Mouse (Mus musculus): Measurements from ENCODE around the gene Prok1.

The Prok1 gene

DNA sequence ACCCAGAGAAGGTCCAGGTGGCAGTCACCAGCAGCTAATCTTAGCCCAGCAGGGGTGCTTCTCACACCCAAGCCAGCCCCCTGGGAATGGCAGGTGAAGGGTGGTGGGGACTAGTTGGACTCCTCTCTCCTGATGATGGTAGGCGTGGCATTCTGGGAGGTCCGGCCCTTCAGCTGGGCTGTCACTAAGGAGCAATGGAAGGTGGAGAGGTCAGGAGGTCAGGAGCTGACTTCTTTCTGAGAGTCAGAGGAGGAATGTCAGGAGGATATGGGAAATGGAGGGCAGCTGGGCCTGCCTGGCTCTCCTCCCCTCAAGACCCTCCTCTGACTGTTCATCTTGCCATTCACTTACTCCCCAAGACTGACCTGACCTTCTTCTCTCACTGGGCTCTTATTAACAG, 1.5 kb downstream of the Prok1 start:
- DNase-seq (ENCODE audit: low spot score): no peak

DNA sequence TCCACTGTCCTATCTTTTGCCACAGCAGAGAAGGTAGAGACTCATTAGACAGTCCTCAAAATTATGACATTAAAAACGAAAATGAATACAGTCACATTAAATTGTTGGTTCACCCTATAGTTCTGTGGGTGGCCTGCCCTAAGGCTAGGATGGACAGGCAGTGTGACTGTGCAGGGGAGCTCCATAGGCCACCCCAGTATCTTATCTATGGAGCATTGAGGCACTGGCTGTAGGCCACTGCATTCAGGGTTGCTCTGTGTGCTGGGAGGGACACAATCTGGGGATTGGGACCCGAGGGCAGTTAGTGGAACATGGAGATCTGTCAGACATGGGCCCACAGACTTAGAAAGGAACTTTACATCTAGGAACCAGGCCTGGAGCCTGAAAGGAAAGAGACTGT, 5.6 kb downstream of the Prok1 start:
- DNase-seq (ENCODE audit: low spot score): no peak

DNA sequence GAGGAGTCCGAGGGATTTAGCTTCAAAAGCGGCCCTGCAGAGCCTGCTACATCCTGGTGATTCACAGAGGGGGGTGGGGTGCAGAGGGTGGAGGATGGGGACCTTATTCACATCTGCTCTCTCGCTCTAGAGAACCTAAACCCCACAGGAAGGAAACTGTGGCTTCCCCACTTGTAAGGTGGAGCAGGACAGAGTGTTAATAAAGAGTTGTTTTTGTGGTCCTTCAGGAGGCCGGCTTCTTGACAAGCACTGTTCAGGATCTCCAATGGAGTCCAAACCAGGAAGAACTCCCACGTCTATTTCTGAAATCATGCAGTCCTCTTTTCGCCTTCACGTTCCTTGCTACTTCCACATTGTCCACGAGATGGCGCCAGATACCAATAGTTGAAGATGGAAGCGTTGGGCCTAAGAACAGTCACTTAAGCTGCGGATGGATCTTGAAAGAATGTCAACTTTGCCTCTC, 6.1 kb downstream of the Prok1 start:
- DNase-seq (ENCODE audit: low spot score): peak; percentile 87

DNA sequence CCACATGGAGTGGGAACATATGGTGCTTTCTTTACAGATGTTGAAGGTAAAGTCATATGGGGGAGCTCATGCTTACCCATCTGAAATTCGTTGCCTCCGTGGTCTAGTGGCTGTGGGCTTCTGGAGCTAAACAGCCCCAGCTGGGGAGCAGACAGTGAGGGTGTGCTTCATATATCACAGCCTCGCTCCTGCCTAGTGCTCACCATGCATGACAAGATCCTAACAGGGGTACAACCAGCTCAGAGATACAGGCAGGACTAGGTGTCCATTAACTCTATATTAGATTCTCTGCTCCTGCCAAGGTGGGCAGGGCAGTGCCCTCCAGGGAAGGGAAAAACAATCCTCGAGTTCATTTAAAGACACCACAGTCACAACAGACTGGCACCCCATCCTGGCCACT, 8.3 kb downstream of the Prok1 start:
- DNase-seq (ENCODE audit: low spot score): no peak

DNA sequence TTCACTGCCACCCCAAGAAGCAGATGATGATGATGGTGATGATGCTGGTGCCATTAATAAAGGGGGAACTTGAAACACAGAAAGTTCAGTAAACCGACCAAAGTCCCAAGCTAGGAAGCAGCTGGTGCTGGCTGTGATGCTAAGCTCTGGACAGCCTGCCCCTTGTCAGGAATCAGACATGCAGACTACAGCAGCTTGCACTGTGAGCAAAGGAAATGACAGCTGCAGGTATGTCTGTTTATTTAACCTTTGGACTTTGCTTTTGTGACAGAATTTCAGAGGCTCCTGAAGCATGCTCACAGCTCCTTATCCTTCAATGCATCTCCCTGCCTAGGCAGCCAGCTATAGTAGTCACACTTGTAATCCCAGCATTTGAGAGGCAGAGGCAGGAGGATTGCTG, 9.0 kb downstream of the Prok1 start, which contains the start of gene A630076J17Rik:
Gene A630076J17Rik (plus strand): TSS at position 88 of the 400 bp plus-strand sequence.
- DNase-seq (ENCODE audit: low spot score): no peak

DNA sequence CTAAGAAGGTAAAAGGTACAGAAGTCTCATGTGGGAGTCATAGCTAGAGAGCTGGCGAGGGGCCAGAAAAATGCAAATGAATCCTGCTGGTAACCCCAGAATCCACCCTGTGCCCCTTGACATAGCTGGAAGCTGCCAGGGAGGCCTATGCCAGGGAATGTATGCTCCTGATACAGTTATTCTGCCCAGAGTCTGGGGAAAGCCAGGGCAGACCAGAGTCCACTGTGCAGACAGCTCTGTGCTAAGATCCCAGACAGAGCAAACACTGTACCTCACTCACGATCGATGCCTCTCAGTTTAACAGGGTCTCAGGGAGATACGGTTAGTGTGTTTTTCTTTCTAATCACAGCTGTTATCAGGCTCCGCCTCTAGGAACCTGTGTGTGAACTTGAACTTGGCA, 9.7 kb downstream of the Prok1 start:
- DNase-seq (ENCODE audit: low spot score): no peak

DNA sequence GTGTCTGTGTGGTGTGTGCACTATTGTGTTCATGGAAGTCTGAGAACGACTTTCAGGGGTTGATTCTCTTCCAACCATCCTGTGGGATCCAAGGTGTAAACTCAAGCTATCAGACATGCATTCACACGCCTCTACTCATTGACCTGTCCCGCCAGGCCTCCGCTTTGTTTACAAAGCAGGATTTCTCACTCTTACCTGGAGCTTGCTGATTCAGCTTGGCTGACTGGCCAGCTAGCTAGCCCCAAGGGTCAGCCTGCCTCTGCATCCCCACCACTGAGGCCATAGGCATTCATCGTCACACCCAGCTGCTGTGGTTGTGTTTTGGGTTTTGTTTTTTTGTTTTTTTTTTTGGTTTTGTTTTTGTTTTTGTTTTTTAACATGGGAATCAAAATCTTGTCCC, 10.3 kb downstream of the Prok1 start:
- DNase-seq (ENCODE audit: low spot score): no peak

DNA sequence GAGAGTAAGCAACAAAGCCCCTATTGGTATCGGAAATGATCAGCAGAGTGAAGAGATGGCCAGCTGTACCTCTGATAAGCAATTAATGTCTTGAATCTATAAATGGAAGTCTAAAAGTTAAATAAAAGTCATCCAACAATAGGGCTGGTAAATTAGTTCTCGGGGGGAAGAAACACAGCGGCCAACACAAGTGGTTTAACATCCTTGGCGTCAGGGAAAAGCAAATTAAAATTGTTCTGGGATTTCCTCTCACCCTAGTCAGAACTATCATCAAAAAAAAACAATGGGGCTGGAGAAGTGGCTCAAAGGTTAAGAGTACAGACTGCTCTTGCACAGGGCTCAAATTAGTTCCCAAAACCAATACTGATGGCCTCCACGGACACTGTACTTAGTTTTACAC, 13.7 kb downstream of the Prok1 start:
- DNase-seq (ENCODE audit: low spot score): no peak

DNA sequence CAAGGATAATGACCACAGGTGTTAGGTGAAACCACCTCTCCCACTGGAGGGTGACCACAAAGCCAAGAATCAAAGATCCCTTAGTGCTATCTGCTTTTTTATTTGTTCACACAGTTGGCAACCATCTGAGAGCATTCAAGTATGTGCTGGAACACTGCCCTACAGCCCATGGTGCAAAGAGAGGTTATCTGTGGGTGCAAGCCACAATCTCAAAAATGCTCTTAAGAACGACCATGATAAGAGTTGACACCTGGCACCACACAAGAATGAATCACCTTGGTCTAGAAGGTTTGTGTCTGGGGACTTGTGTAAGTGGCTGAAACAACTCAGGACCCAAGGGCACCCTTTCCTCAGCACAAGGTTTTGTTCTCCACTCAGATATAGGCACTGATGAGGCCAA, 16.3 kb downstream of the Prok1 start:
- no peak for DNase-seq (ENCODE audit: low spot score)

DNA sequence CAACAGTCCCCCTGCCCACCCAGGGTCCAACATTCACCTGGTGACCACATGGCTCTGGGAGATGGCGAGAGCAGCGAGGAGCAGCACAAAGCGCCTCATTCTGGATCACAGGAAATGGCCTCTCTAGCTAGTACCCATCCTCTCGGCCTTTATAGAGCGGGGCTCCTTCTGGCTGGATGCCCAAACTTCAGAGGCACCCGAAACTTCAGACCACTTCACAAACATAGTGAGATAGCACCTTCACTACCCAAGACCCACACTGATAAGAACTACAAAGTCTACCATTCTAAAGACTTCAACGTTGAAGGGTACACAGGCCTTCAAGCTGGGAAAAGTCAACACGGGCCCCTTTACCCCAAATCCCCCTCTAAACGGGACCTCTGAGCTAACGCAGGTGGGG, 17.9 kb downstream of the Prok1 start, which contains the start of gene Cym:
Gene Cym (minus strand): TSS at position 125 of the 400 bp plus-strand sequence.
- DNase-seq (ENCODE audit: low spot score): no peak

DNA sequence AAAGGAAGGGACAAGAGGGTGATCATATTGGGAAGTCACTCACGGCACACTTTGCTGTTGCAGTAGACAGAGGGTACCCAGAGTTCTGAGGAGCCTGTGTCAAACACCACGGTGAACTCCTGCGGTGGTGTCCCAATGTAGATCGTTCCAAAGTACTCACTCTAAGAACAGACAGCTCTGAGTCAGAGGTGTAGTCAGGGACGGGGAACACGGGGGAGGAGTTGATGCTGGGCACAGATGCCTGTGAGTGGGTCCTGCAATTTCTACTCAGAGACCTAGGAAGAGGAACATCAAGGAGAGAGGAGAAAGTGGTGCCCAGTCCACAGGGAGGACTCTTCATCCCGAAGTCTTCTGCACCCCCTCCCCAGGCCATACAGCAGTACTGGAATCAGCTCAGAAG, 20.9 kb downstream of the Prok1 start:
- DNase-seq (ENCODE audit: low spot score): no peak

DNA sequence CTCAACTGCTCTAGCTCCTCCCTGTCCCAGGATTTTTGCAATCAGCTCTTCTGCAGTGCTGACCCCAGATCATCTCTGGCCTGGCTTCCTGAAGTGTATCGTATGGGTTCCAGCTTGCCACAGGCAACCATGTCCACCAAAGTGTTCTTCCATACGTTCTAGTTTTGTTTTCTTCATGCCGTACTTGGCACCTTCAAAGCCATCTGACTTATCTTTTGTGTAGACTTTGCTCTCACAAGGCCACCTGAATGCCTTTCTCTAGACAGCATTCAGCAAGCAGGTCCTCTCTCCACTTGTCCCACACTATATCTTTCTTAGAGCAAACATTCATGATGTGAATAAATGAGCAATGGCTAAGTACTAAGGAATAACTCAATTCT, 22.4 kb downstream of the Prok1 start:
- DNase-seq (ENCODE audit: low spot score): no peak

DNA sequence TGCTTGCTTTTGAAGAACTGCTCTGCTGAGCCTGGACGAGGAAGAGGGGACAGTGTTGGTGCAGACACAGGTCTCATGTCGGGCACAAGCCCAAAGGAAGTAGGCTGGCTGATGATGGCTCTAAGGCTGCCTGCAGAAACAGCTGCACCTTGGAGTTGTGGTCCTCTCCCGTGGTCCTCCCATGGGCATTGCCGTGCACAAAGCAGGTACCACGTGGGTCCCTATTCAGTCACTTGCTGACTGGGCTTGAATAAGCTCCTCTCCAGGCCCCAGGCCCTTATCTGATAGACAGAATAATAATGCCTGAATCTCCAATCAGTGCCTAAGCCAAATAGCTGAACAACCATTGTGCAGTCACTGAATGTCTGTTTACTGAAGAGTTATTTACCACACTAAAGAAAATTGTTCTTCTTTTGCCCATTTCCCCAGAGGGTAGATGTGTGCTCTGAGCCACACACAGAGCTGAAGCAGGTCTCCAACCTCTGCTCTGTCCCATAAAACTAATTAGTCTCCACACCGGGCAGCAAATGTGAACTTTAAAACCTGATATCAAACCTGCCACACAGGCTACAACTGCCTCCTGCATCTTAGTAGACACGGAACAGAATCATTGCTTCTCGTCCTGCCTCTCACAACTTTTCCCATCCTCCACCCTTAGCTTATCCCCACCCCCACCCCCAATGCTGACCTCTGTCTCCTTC, 23.0 kb downstream of the Prok1 start:
- no peak for DNase-seq (ENCODE audit: low spot score)

DNA sequence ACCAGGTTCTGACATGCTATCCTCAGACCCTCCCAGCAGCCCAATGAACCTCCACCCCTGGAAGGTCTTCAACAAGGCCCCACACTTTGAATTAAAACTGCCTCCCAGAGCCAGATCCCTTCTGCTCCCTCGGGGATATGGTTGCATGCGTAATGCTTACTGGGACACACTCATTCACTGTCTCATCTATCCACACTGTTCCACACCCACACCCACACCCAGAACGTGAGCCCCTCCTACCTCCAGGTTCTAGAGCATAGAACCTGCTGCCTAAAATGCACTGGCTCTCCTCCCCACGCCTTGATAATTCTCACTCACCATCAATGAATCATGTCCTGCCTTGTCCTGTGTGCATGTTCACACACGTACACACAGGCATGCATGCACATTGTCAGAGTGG, 24.9 kb downstream of the Prok1 start:
- no peak for DNase-seq (ENCODE audit: low spot score)

DNA sequence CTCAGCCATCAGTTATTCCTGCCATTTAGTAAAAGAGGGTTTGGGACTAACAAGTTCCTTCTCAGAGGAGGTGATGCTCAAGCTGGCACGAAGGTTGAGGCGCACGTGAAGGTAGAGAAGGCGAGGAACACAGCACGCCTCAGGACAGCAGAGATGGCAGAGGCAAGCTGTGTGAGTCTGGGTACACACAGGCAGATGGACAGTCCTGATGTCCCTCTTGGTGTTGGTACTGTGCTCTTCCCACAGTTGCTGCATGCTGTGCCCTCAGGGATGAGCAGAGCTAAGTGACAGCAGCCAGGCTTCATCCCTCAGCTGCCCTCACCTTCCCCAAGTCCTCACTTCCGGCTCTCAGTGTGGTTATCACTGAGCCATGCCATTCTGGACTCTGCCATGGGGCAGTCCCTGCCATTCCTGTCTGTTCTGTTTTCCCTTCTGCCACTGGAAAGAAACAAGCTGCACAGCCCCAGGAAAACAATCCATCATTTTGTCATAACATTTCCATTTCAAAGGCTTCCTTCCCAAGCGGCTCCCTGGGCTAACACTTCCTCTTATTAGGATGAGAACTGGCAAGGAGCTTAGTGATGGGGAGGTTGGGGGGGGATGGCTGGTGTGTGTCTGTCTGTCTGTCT, 31.8 kb downstream of the Prok1 start:
- DNase-seq (ENCODE audit: low spot score): no peak

DNA sequence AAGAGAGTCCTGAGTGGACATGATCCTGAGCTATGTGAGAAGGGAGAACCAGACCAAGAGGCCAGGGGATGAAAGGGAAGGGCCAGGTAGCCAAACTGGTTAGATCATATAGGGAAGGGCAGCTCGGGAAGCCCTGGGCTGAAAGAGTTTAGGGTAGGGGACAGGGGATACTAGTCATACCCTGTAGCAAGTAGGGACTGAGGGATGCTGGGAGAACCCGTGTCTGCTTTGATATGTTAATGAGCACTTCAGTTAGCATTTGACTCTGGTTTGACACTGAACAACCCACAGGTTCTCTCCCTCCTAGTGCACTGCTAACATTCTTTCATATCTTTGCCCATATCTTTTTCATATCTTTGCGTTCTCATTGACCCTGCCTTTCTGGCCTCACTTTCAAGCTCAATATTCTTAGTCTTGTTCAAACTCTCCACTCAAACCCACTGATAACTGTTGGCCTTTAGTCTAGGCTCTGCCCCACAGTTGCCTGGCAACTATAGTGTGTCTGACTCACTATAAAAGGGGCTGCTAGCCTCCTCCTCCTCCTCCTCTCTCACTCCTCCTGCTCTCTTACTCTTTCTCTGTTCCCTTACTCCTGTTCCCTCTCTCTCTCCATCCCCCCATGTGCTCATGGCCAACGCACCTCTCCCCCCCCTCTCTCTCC, 32.9 kb downstream of the Prok1 start:
- DNase-seq (ENCODE audit: low spot score): no peak

DNA sequence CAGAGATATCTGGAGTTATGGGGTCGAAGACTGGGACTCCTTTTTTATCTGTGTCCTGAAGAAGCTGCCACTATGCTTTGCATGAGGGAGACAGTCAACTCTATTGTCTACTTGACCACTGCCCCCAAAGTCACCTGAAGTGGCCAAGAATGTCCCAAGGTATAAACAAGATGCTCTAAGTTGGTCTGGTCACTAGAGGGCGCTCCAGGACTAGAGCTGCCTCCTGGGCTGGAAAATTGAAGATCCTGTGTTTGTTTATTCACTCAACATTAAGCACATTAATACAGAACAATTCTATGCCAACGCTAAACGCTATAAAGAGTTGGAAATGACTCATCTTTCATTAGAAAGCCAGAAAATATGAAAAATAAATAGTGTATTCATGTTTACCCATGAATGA, 33.5 kb downstream of the Prok1 start:
- DNase-seq (ENCODE audit: low spot score): peak; percentile 74

DNA sequence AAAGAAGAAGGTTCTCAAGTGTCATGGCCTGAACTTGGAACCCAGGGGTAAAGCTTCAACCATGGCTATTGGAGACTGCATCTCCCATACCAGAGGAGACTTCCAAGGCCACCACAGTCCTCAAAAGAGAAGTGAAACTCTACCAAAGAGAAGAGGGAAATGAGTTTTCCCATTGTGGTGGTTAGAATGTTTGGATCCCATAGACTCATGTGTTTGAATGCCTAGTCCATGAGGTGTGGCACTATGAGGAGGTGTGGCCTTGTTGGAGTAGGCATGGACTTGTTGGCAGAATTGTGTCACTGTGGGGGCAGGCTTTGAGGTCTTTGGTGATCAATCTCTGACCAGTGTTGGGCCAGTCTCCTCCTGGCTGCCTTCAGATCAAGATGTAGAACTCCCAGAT, 34.3 kb downstream of the Prok1 start:
- no peak for DNase-seq (ENCODE audit: low spot score)

DNA sequence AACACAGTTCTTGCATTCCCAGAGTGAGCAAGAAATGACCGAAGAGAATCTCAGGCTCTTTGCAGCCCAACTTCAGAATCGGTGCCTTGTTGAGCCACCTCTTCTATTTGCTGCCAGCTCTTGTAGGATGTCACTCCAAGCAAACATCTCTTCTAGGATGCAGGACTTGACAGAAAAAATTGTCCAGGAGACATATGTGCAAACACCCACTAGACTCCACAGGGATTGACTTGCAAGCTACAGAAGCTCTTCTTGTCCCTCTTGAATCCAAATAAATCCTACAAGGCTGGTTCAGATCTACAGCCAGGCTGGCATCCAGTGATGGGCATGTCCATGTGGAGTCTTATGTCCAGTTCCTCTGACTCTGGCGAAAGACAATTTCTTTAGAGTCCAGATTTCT, 35.1 kb downstream of the Prok1 start:
- no peak for DNase-seq (ENCODE audit: low spot score)

DNA sequence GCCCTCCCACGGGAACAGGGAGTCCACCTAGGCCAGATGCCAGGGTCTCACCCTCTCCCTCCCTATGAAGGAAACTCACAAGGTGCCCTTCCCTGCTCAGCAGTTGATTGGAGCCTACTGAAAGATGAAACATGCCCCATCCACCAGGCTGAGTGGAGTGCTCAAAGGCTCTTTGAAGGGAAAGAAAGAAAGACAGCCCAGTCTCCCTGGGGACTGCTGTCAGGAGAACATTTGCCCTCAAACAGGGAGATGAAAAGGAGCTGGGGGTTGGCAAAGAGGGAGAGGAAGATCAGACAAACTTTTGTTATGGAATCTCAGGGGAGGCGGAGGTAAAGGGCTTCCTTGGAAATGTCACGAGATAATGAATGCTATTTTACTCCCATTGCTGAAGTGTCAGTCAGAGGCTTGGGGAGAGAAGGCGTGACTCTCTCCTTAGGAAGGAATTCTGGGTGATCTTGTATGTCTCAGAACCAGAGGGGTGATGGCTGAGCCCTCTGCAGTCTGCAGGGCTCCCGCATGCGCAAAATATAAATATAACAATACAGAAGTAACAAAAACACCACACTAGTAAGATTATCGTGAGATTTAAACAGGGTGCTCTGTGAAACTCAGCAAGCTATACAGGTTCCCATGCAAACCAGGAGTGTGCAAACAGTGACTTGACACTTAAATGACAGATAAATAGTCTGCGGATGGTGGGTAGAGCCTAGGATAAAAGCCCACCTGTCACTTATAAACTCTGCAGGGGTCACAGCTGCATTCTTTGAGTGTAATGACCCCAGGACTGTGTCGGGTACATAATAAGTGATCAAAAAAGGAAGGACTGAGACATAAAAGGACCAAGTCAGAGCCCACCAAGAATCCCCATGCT, 38.0 kb downstream of the Prok1 start:
- DNase-seq (ENCODE audit: low spot score): no peak

DNA sequence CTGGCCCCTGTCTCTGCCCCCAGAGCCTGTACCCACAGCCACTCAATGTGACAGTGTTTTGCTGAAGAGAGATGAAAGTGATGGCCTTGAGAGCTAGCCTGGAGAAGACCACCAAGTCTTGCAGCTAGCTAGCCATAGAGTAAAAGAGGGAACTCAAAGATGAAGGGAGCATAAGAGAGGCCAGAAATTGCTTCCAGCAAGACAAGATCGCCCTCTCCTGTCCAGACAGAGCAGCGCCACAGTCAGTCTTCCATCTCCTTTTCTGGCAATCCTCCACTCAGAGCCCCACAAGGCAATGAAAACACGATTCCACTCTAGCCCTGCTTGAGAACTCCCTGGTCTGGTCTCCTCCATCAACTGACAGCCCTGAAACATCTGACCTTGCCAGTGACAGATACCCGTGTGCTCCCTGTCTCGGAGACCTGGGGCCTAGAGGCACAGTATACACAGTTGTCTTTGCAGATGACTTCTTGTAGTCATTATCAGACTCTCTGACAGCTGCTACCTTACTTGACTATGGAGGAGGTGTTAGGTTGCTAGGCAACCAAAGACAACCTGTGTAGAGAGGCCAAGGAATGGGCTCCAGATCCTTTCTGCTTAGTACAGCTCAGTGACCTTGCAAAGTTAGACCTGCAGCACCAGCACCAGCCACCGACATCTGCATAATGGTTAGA, 51.1 kb downstream of the Prok1 start:
- no peak for DNase-seq (ENCODE audit: low spot score)

DNA sequence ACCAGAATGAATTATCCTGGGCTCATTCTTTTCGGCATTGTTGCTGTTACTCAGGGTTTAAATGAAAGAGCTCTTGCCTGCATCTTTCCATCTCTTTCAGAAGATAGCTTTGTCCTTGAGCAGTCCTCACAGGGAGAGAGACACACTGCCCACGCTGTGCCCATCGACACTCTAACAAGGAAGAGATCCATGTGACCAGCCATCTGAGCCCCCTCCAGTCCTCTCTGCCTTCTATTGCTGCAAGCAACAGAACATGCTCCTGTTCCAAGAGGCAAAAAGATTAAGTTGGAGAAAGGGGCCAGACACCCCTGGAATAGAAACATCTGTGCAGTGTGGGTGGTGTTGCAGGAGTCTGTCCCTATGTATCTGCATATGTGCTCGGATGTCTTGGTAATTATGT, 52.5 kb downstream of the Prok1 start:
- DNase-seq (ENCODE audit: low spot score): no peak

Data from urinary bladder, postnatal 25 days (tissue).